Mouse (Mus musculus): ENCODE measurements around the gene Lrfn4.

Gene Lrfn4

GRCm38 (mm10) chr19:4567665-4568064 is 47.8 kb downstream of the Lrfn4 start:
- no peaks in the 10 kb centered on the region for H3K36me3 ChIP-seq (ENCODE audit: control insufficient read depth, insufficient read depth, low read length, poor library complexity, severe bottlenecking)
- H3K27me3 ChIP-seq (ENCODE audit: control insufficient read depth, insufficient read depth, low read length, poor library complexity, severe bottlenecking), result no peaks in the 10 kb centered on the region
- DNase-seq (ENCODE audit: low read depth, low spot score), result no peak

- Histone ChIP-seq H3K27me3 (ENCODE audit: control insufficient read depth, insufficient read depth, low read length, poor library complexity, severe bottlenecking) (no peaks in the 10 kb centered on the region), H3K36me3 (ENCODE audit: control insufficient read depth, insufficient read depth, low read length, poor library complexity, severe bottlenecking) (no peaks in the 10 kb centered on the region)
- DNase-seq (ENCODE audit: low read depth, low spot score), result no peak
Measured at GRCm38 (mm10) chr19:4566880-4567279, 48.6 kb downstream of the Lrfn4 start.

- no peaks in the 10 kb centered on the region for H3K27me3 ChIP-seq (ENCODE audit: control insufficient read depth, insufficient read depth, low read length, poor library complexity, severe bottlenecking)
- no peaks in the 10 kb centered on the region for H3K36me3 ChIP-seq (ENCODE audit: control insufficient read depth, insufficient read depth, low read length, poor library complexity, severe bottlenecking)
- DNase-seq (ENCODE audit: low read depth, low spot score), result no peak
Measured at GRCm38 (mm10) chr19:4565678-4566077, 49.8 kb downstream of the Lrfn4 start.

All from splenic B cell, adult 2 months (primary cell).